Mouse (Mus musculus): ENCODE data around the gene Rusc2. TPM values are rescaled to one million over a fixed set of nuclear protein-coding genes. Genes with fewer than 3 reads are reported as not detected.

Rusc2 gene
- polyA plus RNA-seq (2012; ENCODE audit: insufficient read depth, low replicate concordance): 11.5 and 32.0 TPM in 2 replicates

DNA sequence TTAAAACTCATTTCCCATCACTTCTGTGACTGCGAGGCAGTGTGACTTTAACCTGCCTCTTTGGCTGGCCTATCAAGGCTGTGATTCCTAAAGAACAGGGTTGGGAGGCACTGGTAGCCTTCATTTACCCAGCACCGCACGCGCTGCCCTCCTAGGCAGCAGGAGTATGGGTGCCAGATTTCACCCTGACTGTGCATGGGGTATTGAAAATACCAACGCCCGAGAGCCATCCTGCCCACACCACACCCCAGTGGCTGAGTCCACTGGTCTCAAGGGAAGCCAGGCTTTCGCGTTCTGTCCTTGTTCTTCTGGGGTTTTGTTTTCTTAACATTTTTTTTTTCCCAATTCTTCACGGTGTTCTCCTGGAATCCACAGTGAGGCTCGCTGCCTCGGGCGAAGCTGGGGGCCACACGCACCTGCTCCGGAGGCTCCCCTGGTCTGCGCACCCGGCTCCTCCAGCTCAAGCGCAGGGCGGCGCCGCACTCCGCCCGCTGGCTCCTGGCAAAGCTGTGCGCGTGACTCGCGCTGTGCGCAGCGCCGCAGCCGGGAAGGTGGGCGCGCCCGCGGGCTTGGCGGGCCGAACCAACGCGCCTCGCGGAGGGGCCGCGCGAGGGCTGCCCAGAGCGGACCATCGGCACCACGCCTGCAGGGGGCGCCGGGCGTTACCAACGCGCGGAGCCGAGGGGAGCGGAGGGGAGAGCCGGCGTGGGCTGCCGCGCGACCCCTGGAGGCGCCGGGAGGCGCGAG, at the start of gene Rusc2:
TSS of gene Rusc2 (plus strand) at position 572 of the 747 bp plus-strand sequence.
- Histone ChIP-seq H3K4me3 (replicated peaks) (peak within 1 kb of the TSS; percentile 95), H3K36me3 (replicated peaks; ENCODE audit: low read length) (no peaks in the 10 kb centered on the region), H3K27me3 (replicated peaks) (peaks cover 28% of the 10 kb centered on the region), H3K4me1 (peaks cover 38% of the 10 kb centered on the region), H3K9me3 (no peaks in the 10 kb centered on the region)
- TF ChIP-seq GATA1 (IDR thresholded peaks at IDR 0.05; ENCODE audit: borderline replicate concordance, low read length): no peak

- Histone ChIP-seq H3K4me3 (replicated peaks) (no peak overlapping the region), H3K27me3 (replicated peaks) (no peaks in the 10 kb centered on the region), H3K9me3 (peaks cover 29% of the 10 kb centered on the region), H3K36me3 (replicated peaks; ENCODE audit: low read length) (no peaks in the 10 kb centered on the region), H3K4me1 (peaks cover 25% of the 10 kb centered on the region)
- TF ChIP-seq GATA1 (IDR thresholded peaks at IDR 0.05; ENCODE audit: borderline replicate concordance, low read length) (no peak), FLI1 (IDR thresholded peaks at IDR 0.05; ENCODE audit: low read length) (no peak)
Measured at GRCm38 (mm10) chr4:43334771-43335170, 47.0 kb upstream of the Rusc2 start.

DNA sequence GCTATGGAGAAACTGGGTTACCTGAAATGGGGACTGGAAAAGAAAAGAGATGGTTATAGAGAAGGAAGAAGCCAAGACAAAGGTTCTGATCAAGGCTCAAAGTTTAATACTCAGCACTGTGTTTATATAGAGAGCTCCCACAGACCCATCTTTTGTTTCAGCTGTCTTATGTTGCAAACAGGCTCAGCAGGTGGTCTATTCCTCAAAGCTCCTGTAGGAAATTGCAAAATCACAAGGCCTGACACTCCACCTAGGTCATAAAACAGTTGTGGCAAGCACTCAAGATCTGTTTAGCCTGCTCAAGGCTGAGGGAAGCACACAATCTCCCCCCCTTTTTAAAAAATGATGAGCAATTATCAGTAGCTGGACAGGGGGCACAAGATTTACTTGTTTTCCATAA, 45.6 kb upstream of the Rusc2 start:
- H3K4me1 ChIP-seq: peaks cover 16% of the 10 kb centered on the region
- no peaks in the 10 kb centered on the region for H3K36me3 ChIP-seq (replicated peaks; ENCODE audit: low read length)

DNA sequence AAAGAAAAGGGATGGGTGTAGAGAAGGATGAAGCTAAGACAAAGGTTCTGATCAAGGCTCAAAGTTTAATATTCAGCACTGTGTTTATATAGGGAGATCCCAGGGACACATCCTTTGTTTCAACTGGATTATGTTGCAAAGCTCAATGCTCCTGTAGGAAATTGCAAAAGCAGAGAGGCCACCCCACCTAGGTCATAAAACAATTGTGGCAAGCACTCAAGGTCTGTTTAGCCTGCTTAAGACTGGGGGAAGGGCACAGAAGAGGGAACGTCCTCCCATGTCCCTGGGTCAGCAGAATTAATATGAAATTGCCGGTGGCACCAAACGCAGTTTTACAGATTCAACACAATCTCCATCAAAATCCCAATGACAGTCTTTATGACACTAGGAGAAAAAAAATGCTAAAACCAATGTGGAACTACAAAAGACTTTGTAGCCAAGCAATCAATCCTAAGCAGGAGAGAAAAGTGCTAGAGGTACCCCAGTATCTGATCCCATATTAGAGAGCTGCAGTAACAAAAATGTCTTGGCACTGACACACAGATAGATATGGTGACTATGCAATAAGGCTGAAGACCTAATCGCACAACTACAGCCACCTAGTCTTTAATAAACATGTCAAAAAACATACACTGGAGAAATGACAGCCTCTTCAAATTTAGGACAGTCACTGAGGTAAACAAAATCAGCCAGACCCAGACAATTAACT, 41.5 kb upstream of the Rusc2 start:
- Histone ChIP-seq H3K9me3 (peaks cover 11% of the 10 kb centered on the region), H3K4me3 (replicated peaks) (no peak overlapping the region), H3K36me3 (replicated peaks; ENCODE audit: low read length) (no peaks in the 10 kb centered on the region), H3K4me1 (peaks cover 21% of the 10 kb centered on the region), H3K27me3 (replicated peaks) (peaks cover 1% of the 10 kb centered on the region)
- TF ChIP-seq GATA1 (IDR thresholded peaks at IDR 0.05; ENCODE audit: borderline replicate concordance, low read length): no peak
- TF ChIP-seq FLI1 (IDR thresholded peaks at IDR 0.05; ENCODE audit: low read length): no peak

More for the DNA sequence above, 45.6 kb upstream of the Rusc2 start:
- TF ChIP-seq FLI1 (IDR thresholded peaks at IDR 0.05; ENCODE audit: low read length) (no peak), GATA1 (IDR thresholded peaks at IDR 0.05; ENCODE audit: borderline replicate concordance, low read length) (no peak)
- Histone ChIP-seq H3K9me3 (peaks cover 29% of the 10 kb centered on the region), H3K4me3 (replicated peaks) (no peak overlapping the region), H3K27me3 (replicated peaks) (no peaks in the 10 kb centered on the region)

DNA sequence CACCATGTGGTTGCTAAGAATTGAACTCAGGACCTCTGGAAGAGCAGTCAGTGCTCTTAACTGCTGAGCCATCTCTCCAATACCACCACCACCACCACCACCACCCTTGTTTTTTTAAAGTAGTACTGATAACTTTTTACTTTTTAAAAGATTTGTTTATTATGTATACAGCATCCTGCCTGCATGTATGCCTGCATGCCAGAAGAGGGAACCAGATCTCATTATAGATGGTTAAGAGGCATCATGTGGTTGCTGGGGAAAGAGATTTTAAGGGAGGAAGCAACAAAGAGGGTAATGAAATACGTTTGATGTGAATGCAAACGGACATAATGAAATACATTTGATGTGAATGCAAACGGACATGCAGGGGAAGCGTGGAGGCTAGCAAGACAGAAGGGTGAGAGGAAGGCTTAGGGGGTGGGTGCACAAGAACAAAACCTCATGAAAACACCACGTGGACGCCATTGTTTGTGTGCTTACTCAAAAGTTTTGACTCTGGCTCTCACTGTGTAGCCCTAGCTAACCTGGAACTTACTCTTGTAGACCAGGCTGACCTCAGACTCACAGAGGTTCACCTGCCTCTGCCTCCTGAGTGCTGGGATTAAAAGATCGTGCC, 40.4 kb upstream of the Rusc2 start:
- Histone ChIP-seq H3K27me3 (replicated peaks) (peaks cover 1% of the 10 kb centered on the region), H3K36me3 (replicated peaks; ENCODE audit: low read length) (no peaks in the 10 kb centered on the region), H3K4me3 (replicated peaks) (no peak overlapping the region), H3K9me3 (peaks cover 6% of the 10 kb centered on the region), H3K4me1 (peaks cover 21% of the 10 kb centered on the region)
- TF ChIP-seq GATA1 (IDR thresholded peaks at IDR 0.05; ENCODE audit: borderline replicate concordance, low read length) (no peak), FLI1 (IDR thresholded peaks at IDR 0.05; ENCODE audit: low read length) (no peak)

DNA sequence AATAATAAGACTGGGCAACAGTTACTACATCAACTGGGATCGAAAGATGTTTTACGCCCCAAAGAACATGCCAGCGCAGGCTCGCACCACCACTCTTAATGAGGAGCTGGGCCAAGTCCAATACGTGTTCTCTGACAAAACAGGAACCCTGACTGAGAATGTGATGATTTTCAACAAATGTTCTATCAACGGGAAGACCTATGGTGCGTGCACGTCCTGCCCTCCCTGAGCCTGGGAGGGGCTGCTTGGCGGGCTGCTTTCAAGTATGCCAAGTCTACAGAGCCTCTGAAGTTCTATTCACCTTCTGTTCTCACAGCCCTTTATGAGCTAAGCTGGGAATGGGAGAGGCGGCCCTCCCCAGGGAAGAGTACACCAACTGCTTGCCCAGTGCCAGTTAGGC, 39.3 kb upstream of the Rusc2 start:
- H3K9me3 ChIP-seq: 0 out of 2 replicates have a peak, but pooled peaks cover 1% of the 10 kb centered on the region
- no peaks in the 10 kb centered on the region for H3K36me3 ChIP-seq (replicated peaks; ENCODE audit: low read length)
- TF ChIP-seq GATA1 (IDR thresholded peaks at IDR 0.05; ENCODE audit: borderline replicate concordance, low read length) (no peak), FLI1 (IDR thresholded peaks at IDR 0.05; ENCODE audit: low read length) (no peak)
- no peak overlapping the region for H3K4me3 ChIP-seq (replicated peaks)
- peaks cover 31% of the 10 kb centered on the region for H3K4me1 ChIP-seq
- peaks cover 1% of the 10 kb centered on the region for H3K27me3 ChIP-seq (replicated peaks)

DNA sequence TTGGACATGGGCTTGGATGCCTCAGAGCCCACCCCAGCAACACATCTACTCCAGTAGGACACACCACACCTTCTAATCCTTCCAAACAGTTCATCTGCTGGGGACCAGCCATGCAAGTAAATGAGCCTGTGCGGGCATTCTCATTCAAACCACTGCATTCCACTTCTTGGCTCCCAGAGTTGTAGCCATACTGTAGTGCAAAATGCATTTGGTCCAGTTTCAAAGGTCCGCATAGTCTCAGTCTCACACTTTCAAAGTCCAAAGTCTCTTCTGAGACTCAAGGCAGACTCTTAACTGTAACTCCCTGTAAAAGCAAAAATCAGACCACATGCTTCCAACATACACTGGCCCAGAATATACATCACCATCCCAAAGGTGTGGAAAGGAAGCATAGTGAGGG, 36.8 kb upstream of the Rusc2 start:
- Histone ChIP-seq H3K9me3 (no peaks in the 10 kb centered on the region), H3K36me3 (replicated peaks; ENCODE audit: low read length) (no peaks in the 10 kb centered on the region), H3K4me1 (peaks cover 41% of the 10 kb centered on the region), H3K27me3 (replicated peaks) (peaks cover 1% of the 10 kb centered on the region), H3K4me3 (replicated peaks) (no peak overlapping the region)
- TF ChIP-seq GATA1 (IDR thresholded peaks at IDR 0.05; ENCODE audit: borderline replicate concordance, low read length) (no peak), FLI1 (IDR thresholded peaks at IDR 0.05; ENCODE audit: low read length) (no peak)

GRCm38 (mm10) chr4:43349206-43349605, 32.6 kb upstream of the Rusc2 start:
- no peak for TF ChIP-seq FLI1 (IDR thresholded peaks at IDR 0.05; ENCODE audit: low read length)
- TF ChIP-seq GATA1 (IDR thresholded peaks at IDR 0.05; ENCODE audit: borderline replicate concordance, low read length): no peak
- H3K4me1 ChIP-seq: peaks cover 44% of the 10 kb centered on the region
- H3K27me3 ChIP-seq (replicated peaks): peaks cover 6% of the 10 kb centered on the region
- peaks cover 7% of the 10 kb centered on the region for H3K9me3 ChIP-seq
- peaks cover 2% of the 10 kb centered on the region for H3K36me3 ChIP-seq (replicated peaks; ENCODE audit: low read length)
- H3K4me3 ChIP-seq (replicated peaks): no peak overlapping the region

GRCm38 (mm10) chr4:43350038-43350560, 31.7 kb upstream of the Rusc2 start:
- Histone ChIP-seq H3K36me3 (replicated peaks; ENCODE audit: low read length) (peaks cover 2% of the 10 kb centered on the region), H3K4me3 (replicated peaks) (no peak overlapping the region), H3K27me3 (replicated peaks) (peaks cover 7% of the 10 kb centered on the region), H3K9me3 (peaks cover 7% of the 10 kb centered on the region), H3K4me1 (peaks cover 38% of the 10 kb centered on the region)
- TF ChIP-seq GATA1 (IDR thresholded peaks at IDR 0.05; ENCODE audit: borderline replicate concordance, low read length) (no peak), FLI1 (IDR thresholded peaks at IDR 0.05; ENCODE audit: low read length) (no peak)

Data from megakaryocyte, embryonic 14.5 days (primary cell).